Mouse (Mus musculus) cortical plate, adult 2 months (tissue): ENCODE results near the gene Neurod6.

Experiments
- CTCF ChIP-seq: fragments of 200-500 bp; IDR thresholded peaks from 2 replicates; pipeline ENCODE4 v1.5.1; 2011; ENCODE audit warnings: mild to moderate bottlenecking, control low read depth, low read length; ENCODE audit not compliant: insufficient read depth; ENCODE audit errors: extremely low read depth
- POLR2A ChIP-seq: fragments of 200-500 bp; IDR thresholded peaks from 2 replicates; pipeline ENCODE4 v1.6.1; 2011; ENCODE audit warnings: mild to moderate bottlenecking, low read length, control low read depth; ENCODE audit not compliant: insufficient read depth; ENCODE audit errors: extremely low read depth

DNA sequence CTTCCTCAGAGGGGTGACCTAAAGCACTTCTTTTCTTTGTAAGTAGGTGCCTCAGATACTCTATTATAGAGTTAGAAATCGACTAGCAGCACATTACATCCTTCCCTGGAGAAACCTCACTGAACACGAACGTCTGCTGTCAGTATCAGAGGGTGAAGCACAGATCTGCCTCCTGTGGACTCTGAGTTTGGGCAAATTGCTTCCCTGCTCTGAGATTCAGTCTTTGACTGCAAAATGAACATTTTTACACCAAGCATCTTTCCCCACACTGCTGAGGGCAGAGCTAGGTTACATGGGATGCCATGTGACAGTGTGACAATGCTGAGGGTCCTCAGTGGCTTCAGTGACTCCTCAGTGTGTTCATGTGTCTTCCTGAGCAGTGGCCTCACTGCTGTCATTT is 13.3 kb downstream of the Neurod6 start:
- TF ChIP-seq CTCF (no peak), POLR2A (no peak)
